Mouse (Mus musculus) forebrain, embryonic 10.5 days (tissue): Measurements from ENCODE around the gene Rhbdf1. TPM values are rescaled to one million over a fixed set of nuclear protein-coding genes. Genes with fewer than 3 reads are reported as not detected.
A peak's percentile ranks its signal among the peaks of the same experiment; 100 is the strongest.

Experiments used
- DNase-seq: peaks from one replicate; pipeline ENCODE4 v3.0.0-alpha.2; 2017; ENCODE audit warnings: low spot score; ENCODE audit errors: extremely low spot score
- H3K27ac ChIP-seq: fragments of 300-500 bp; sonication (generic); 2 replicates; pipeline ENCODE4 v1.5.1; 2016; ENCODE audit warnings: mild to moderate bottlenecking
- H3K27me3 ChIP-seq: fragments of 300-500 bp; sonication (generic); 2 replicates; pipeline ENCODE4 v1.6.1; 2016; ENCODE audit warnings: mild to moderate bottlenecking; ENCODE audit not compliant: poor library complexity, severe bottlenecking
- H3K36me3 ChIP-seq: fragments of 300-500 bp; sonication (generic); replicated peaks from 2 replicates; pipeline ENCODE4 v1.6.1; 2016; ENCODE audit warnings: mild to moderate bottlenecking, moderate library complexity
- H3K4me1 ChIP-seq: fragments of 300-500 bp; sonication (generic); 2 replicates; pipeline ENCODE4 v1.6.1; 2016
- H3K4me3 ChIP-seq: fragments of 300-500 bp; sonication (generic); 2 replicates; pipeline ENCODE4 v1.5.1; 2016; ENCODE audit warnings: mild to moderate bottlenecking, moderate library complexity
- H3K9me3 ChIP-seq: fragments of 300-500 bp; sonication (generic); 2 replicates; pipeline ENCODE4 v1.6.1; 2016; ENCODE audit warnings: mild to moderate bottlenecking, moderate library complexity
- WGBS: fragments of 180-500 bp; shearing (Covaris S2); methylation state at CpG from one replicate; pipeline ENCODE4 v1.1.7; 2016; 5-methylcytosine and 5-hydroxymethylcytosine counted together
- polyA plus RNA-seq: library from polyadenylated mRNA; unstranded; fragments of >200 nt; fragmentation: Nextera tagmentation; extraction: Ambion mirVana; gene quantifications from 2 replicates; pipeline ENCODE4 v1.2.1, GENCODE M21; 2016

Rhbdf1 gene
- polyA plus RNA-seq: 21.9 and 22.9 TPM in 2 replicates

- DNase-seq: peak; percentile 56
- peak within 1 kb of the TSS; percentile 85 for H3K27ac ChIP-seq
- peak within 1 kb of the TSS; percentile 88 for H3K4me3 ChIP-seq
- WGBS: under 1% methylated on average over 72 of the region's 72 CpGs
- peaks cover 33% of the 10 kb centered on the region for H3K27me3 ChIP-seq
- H3K36me3 ChIP-seq: no peaks in the 10 kb centered on the region
- no peaks in the 10 kb centered on the region for H3K9me3 ChIP-seq
- peaks cover 84% of the 10 kb centered on the region for H3K4me1 ChIP-seq
These were observed at the start of gene Rhbdf1 for GRCm38 (mm10) chr11:32221951-32222409. TSS of gene Rhbdf1 (minus strand) at chr11:32222300.

DNA sequence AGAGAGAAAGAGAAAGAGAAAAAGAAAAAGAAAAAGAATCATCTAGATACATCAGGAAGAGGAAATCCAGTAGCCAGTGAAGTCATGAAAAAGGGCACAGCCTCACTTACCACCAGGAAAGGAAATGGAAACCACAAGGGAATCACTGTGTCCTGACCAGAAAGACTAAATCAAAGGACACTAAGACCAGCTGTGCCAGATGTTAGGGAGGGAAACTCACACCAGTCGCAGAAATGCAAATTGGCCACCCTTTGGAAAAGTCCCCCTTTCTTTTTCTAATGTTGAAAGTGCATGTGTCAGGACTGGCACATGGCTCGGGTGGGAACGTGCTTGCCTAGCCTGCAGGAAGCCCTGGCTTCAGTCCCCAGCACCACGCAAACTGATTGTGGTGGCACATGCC, 49.1 kb upstream of the Rhbdf1 start:
- H3K4me3 ChIP-seq: no peak overlapping the region
- H3K36me3 ChIP-seq: no peaks in the 10 kb centered on the region
- no peak overlapping the region for H3K27ac ChIP-seq
- H3K27me3 ChIP-seq: peaks cover 1% of the 10 kb centered on the region; the same call in 1 of the 2 replicates
- 61% methylated on average over 4 of the region's 4 CpGs for WGBS
- H3K4me1 ChIP-seq: peaks cover 16% of the 10 kb centered on the region
- no peak for DNase-seq
- no peaks in the 10 kb centered on the region for H3K9me3 ChIP-seq

- no peaks in the 10 kb centered on the region for H3K36me3 ChIP-seq
- WGBS: 84% methylated on average over 5 of the region's 5 CpGs
- H3K4me3 ChIP-seq: no peak overlapping the region
- H3K4me1 ChIP-seq: peaks cover 24% of the 10 kb centered on the region
- no peak for DNase-seq
- H3K27ac ChIP-seq: peak overlapping the region; percentile 98
- H3K9me3 ChIP-seq: no peaks in the 10 kb centered on the region
- no peaks in the 10 kb centered on the region for H3K27me3 ChIP-seq
These were observed 46.9 kb upstream of the Rhbdf1 start for GRCm38 (mm10) chr11:32268952-32269351.

DNA sequence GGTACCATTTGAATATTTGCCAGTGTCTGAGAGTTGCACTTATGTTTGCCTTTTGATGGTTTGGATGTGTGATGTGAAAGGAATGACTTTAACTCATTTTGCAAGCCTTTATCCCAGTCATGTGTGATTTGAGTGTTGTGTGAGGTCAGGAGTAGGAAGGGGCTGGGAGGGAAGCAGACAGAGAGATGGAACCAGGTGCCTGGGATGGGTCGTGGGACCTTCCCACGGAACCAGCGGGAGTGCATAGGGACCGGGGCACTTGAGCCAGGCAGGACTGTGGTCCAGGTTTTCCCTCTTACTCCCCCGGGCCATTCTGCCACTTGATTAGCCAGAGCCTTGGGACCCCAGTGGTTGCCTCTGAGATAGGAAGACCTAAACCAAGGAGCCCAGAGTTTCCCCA, 45.9 kb upstream of the Rhbdf1 start:
- WGBS: 31% methylated on average over 5 of the region's 5 CpGs
- Histone ChIP-seq H3K36me3 (peaks cover 1% of the 10 kb centered on the region; the same call in 1 of the 2 replicates), H3K27ac (peak overlapping the region; percentile 98), H3K4me3 (peak overlapping the region; percentile 92), H3K9me3 (no peaks in the 10 kb centered on the region), H3K27me3 (no peaks in the 10 kb centered on the region), H3K4me1 (peaks cover 24% of the 10 kb centered on the region)
- DNase-seq: peak; percentile 23

- Histone ChIP-seq H3K36me3 (peaks cover 7% of the 10 kb centered on the region), H3K4me1 (peaks cover 24% of the 10 kb centered on the region), H3K9me3 (no peaks in the 10 kb centered on the region), H3K4me3 (peak within 1 kb of the TSS; percentile 92), H3K27me3 (no peaks in the 10 kb centered on the region), H3K27ac (peak within 1 kb of the TSS; percentile 98)
- DNase-seq: peak; percentile 93
- WGBS: under 1% methylated on average over 54 of the region's 54 CpGs
These were observed 45.2 kb upstream of the Rhbdf1 start, which contains the start of gene Nprl3 for GRCm38 (mm10) chr11:32267188-32267884. TSS of gene Nprl3 (minus strand) at chr11:32267707.

- H3K4me3 ChIP-seq: peak overlapping the region; percentile 92
- peak overlapping the region; percentile 98 for H3K27ac ChIP-seq
- peaks cover 24% of the 10 kb centered on the region for H3K4me1 ChIP-seq
- no peaks in the 10 kb centered on the region for H3K9me3 ChIP-seq
- no peak for DNase-seq
- WGBS: 39% methylated on average over 6 of the region's 6 CpGs
- no peaks in the 10 kb centered on the region for H3K27me3 ChIP-seq
- H3K36me3 ChIP-seq: peaks cover 13% of the 10 kb centered on the region
These were observed 44.7 kb upstream of the Rhbdf1 start for GRCm38 (mm10) chr11:32266776-32267175.

DNA sequence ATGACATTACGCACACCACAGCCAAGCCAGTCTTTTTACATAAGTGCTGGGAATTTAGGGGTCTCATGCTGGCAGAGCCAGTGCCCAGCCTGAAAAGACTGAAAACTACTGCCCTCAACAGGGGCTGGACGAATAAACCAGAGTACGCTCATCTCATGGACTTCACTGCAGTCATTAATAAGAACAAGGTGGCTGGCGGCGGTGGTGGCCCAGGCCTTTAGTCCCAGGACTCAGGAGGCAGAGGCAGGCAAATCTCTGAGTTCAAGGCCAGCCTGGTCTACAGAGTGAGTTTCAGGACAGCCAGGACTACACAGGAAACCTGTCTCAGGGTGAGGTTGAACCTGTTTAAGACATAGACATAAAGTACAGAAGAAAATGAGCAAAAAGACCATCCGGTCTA, 44.1 kb upstream of the Rhbdf1 start:
- peaks cover 15% of the 10 kb centered on the region for H3K36me3 ChIP-seq
- peaks cover 24% of the 10 kb centered on the region for H3K4me1 ChIP-seq
- no peak for DNase-seq
- no peaks in the 10 kb centered on the region for H3K9me3 ChIP-seq
- 90% methylated on average over 6 of the region's 6 CpGs for WGBS
- H3K4me3 ChIP-seq: peak overlapping the region; percentile 10; the same call in 1 of the 2 replicates
- H3K27me3 ChIP-seq: no peaks in the 10 kb centered on the region
- peak overlapping the region; percentile 72 for H3K27ac ChIP-seq

GRCm38 (mm10) chr11:32265117-32265738, 43.1 kb upstream of the Rhbdf1 start:
- no peak for DNase-seq
- Histone ChIP-seq H3K36me3 (peaks cover 24% of the 10 kb centered on the region), H3K4me1 (peaks cover 24% of the 10 kb centered on the region), H3K4me3 (no peak overlapping the region), H3K9me3 (no peaks in the 10 kb centered on the region), H3K27me3 (no peaks in the 10 kb centered on the region), H3K27ac (no peak overlapping the region)
- 93% methylated on average over 3 of the region's 3 CpGs for WGBS

- H3K36me3 ChIP-seq: peaks cover 37% of the 10 kb centered on the region
- peaks cover 16% of the 10 kb centered on the region for H3K4me1 ChIP-seq
- H3K9me3 ChIP-seq: no peaks in the 10 kb centered on the region
- WGBS: 91% methylated on average over 10 of the region's 10 CpGs
- no peak for DNase-seq
- H3K27me3 ChIP-seq: no peaks in the 10 kb centered on the region
- peak overlapping the region; percentile 53; the same call in 1 of the 2 replicates for H3K27ac ChIP-seq
- H3K4me3 ChIP-seq: no peak overlapping the region
These were observed 40.7 kb upstream of the Rhbdf1 start for GRCm38 (mm10) chr11:32262674-32263415.

GRCm38 (mm10) chr11:32256566-32256965, 34.5 kb upstream of the Rhbdf1 start:
- no peak for DNase-seq
- 94% methylated on average over 3 of the region's 3 CpGs for WGBS
- H3K4me1 ChIP-seq: no peaks in the 10 kb centered on the region
- no peak overlapping the region for H3K4me3 ChIP-seq
- peak overlapping the region; percentile 60 for H3K27ac ChIP-seq
- H3K36me3 ChIP-seq: peaks cover 72% of the 10 kb centered on the region
- no peaks in the 10 kb centered on the region for H3K27me3 ChIP-seq
- no peaks in the 10 kb centered on the region for H3K9me3 ChIP-seq

DNA sequence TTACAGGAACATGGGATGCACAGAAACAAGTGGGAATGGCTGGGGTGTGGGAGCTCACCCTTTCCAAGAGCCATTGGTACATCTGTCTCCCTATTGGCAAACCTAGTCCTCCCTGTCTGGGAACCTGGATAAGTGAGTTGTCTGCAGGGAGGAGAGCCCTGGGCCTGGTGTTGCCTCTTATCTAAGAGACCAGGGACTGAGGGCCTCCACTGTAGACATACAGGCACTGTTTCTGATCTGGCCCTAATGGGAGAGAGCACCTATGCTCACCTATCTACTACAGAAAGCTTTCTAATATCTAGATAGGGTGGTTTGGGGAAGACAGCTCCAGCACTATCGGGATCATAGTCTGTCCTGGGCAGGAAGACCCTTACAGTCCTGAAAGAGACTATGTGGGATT, 34.0 kb upstream of the Rhbdf1 start:
- Histone ChIP-seq H3K4me3 (no peak overlapping the region), H3K27me3 (no peaks in the 10 kb centered on the region), H3K4me1 (no peaks in the 10 kb centered on the region), H3K27ac (peak overlapping the region; percentile 66), H3K36me3 (peaks cover 76% of the 10 kb centered on the region), H3K9me3 (no peaks in the 10 kb centered on the region)
- WGBS: 85% methylated on average over 1 of the region's 1 CpGs
- DNase-seq: no peak

- WGBS: 100% methylated on average over 1 of the region's 1 CpGs
- Histone ChIP-seq H3K4me1 (no peaks in the 10 kb centered on the region), H3K9me3 (no peaks in the 10 kb centered on the region), H3K36me3 (peaks cover 82% of the 10 kb centered on the region), H3K27ac (no peak overlapping the region), H3K27me3 (no peaks in the 10 kb centered on the region), H3K4me3 (no peak overlapping the region)
- DNase-seq: no peak
These were observed 31.0 kb upstream of the Rhbdf1 start for GRCm38 (mm10) chr11:32253121-32253520.
